8 mouse cellular contexts compared by ENCODE assay signal in the genomic region with DNA sequence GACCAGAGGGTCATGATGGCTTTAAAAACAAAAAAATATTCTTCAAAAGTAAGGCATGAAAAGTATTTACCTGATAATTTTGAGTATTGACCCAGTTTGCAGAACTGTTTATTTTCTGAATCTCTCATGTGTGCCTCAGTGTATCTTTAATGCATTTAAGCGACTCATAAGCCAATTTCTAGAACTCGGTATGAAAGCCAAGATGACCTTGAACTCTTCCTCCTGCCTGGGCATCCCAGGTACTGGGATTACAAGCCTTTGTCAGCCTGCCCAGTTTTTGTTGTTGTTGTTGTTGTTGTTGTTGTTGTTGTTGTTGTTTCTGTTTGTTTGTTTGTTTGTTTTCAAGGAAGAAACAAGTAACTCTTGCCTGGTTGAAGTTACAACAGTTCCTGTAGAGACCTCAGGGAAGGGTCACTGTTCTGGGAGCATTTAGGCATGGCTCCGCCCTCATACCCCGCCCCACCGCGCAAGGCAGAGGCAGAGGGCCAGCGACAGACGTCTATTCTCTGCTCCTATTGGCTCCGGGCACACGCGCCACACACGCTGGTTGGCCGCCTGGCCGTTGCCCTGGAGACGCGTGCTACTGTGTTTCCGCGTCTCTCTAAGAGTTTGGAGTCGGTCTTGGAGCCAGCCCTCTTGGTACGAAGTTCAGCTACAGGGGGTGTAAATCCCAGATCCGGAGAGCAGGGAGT. TPM values are rescaled to one million over a fixed set of nuclear protein-coding genes. Genes with fewer than 3 reads are reported as not detected.
DNase-seq lines count a peak whose midpoint lies in the region; ATAC-seq lines count a peak whose summit lies in the region.

Gene Gm11992, plus strand, starts transcription at position 584 of the 692 bp plus-strand sequence.

- DNase-seq in gastrocnemius, adult 18-20 months (ENCODE audit: low spot score) = peak; percentile 72
- peak; percentile 66 for DNase-seq in left cerebral cortex, adult 11 months (ENCODE audit: low spot score)
- peak; percentile 87 for DNase-seq in lung, postnatal 36 days
- peak; percentile 93 for DNase-seq in retina, embryonic 14.5 days (ENCODE audit: low spot score)
- DNase-seq in thymus, postnatal 36 days = peak; percentile 53 to 71

- H3K27ac ChIP-seq in hindbrain, embryonic 15.5 days (replicated peaks) = no peak within 1 kb of the TSS

- H3K4me2 ChIP-seq in hindbrain, embryonic 15.5 days = peak within 1 kb of the TSS; percentile 99

- H3K9ac ChIP-seq in hindbrain, embryonic 15.5 days = peak within 1 kb of the TSS; percentile 30; the same call in 1 of the 2 replicates

- ATAC-seq in activated CD4-positive, CD25-positive, alpha-beta regulatory T cell, adult 4 months = peak; percentile 61
- ATAC-seq in common myeloid progenitor, adult 5-6 weeks (replicated peaks; ENCODE audit: low read depth, poor library complexity, severe bottlenecking) = peak; percentile 99
- peak; percentile 100 for ATAC-seq in hindbrain, embryonic 15.5 days (ENCODE audit: low FRiP score, low read depth)

- no peaks in the 10 kb centered on the region for H3K9me3 ChIP-seq in hindbrain, embryonic 15.5 days

- peaks cover 8% of the 10 kb centered on the region; the same call in 1 of the 2 replicates for H3K4me1 ChIP-seq in hindbrain, embryonic 15.5 days (replicated peaks)

- H3K4me3 ChIP-seq in hindbrain, embryonic 15.5 days = peak within 1 kb of the TSS; percentile 57

- no peaks in the 10 kb centered on the region for H3K36me3 ChIP-seq in hindbrain, embryonic 15.5 days

- peaks cover 11% of the 10 kb centered on the region for H3K27me3 ChIP-seq in hindbrain, embryonic 15.5 days

- 5% methylated on average over 21 of the region's 21 CpGs for WGBS in hindbrain, embryonic 15.5 days

RNA-seq across cellular contexts. Expression of gene Gm11992, which starts in this region (rescaled TPM):
- polyA plus RNA-seq in activated CD4-positive, CD25-positive, alpha-beta regulatory T cell, adult 4 months (2017; shearing (Covaris generic)) = not detected
- total RNA-seq in common myeloid progenitor, adult 5-6 weeks (2017) = 0.29 and 0.32 TPM in 2 replicates
- not detected for total RNA-seq in gastrocnemius, adult 18-20 months (2021)
- polyA plus RNA-seq in hindbrain, embryonic 15.5 days (2015; fragmentation: Nextera tagmentation; extraction: Ambion mirVana) = 1.8 and 2.7 TPM in 2 replicates

Comparison
In these comparisons a context has a peak if more than half of its experiments do, and no peak if none do; other contexts are left out.
1. Peak in ATAC-seq in activated CD4-positive, CD25-positive, alpha-beta regulatory T cell, adult 4 months; RNA of the gene not detected or under 1 TPM.
2. Peak in ATAC-seq in common myeloid progenitor, adult 5-6 weeks; RNA of the gene not detected or under 1 TPM.
3. Peak in DNase-seq in gastrocnemius, adult 18-20 months; RNA of the gene not detected or under 1 TPM.